ENCODE assay signal across 9 mouse cellular contexts in the genomic region with DNA sequence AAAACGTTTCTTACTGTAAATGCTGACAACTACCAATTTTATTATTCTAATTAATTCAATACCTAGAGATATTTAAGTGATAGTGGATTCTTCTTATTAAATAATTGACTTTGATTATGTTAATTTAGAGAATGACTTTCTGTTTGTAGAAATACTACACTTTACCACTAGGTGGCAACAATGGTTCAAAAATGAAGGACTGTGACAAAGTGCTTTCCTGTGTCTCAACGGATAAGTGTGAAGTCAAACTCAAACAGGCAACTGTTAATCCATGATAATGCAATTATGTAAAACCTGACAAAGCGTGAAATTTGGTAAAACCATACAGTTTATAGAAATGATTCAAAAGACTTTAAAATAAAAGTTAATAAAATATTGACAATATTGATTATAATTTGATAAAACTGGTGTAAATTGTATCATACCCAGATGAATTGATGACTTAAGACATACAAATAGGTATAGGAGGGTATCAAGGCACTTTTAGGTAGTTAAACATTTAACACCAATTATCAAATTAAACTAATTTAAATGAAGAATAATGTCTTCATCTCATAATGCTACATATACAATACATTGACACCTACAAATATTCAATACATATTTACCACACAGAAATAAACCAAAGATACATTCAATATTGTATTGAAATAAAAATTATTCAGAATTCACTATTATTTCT.
DNase-seq lines count a peak whose midpoint lies in the region; ATAC-seq lines count a peak whose summit lies in the region.
"Had no signal": no experiment of that assay in that cellular context is flagged by ENCODE, and none has a peak within 500 bp of the region (broad histone marks: within the 10 kb centered on the region; RNA-seq: fewer than 3 reads in every experiment).

No protein-coding gene starts in this region.

- no peaks in the 10 kb centered on the region for H3K27me3 ChIP-seq in neural tube, embryonic 11.5 days (ENCODE audit: control insufficient read depth, insufficient read depth, low read length)
- H3K27me3 ChIP-seq: megakaryocyte, embryonic 14.5 days had no signal

- H3K27ac ChIP-seq in neural tube, embryonic 11.5 days (ENCODE audit: low read depth, low read length) = no peak overlapping the region

- H3K4me2 ChIP-seq in neural tube, embryonic 11.5 days (ENCODE audit: low read depth) = no peak overlapping the region

- H3K4me1 ChIP-seq in neural tube, embryonic 11.5 days (ENCODE audit: control insufficient read depth, insufficient read depth, low read length) = no peaks in the 10 kb centered on the region
- H3K4me1 ChIP-seq: megakaryocyte, embryonic 14.5 days had no signal

- DNase-seq in frontal cortex, postnatal 25 days (ENCODE audit: low spot score in 2 of 2) = no peak
- DNase-seq in neural tube, embryonic 11.5 days (ENCODE audit: low spot score) = no peak
- no peak for DNase-seq in neural tube, embryonic 10.5 days (ENCODE audit: extremely low spot score, low spot score)
- peak; percentile 12 for DNase-seq in lung, postnatal 10 days
- no peak for DNase-seq in yolk sac, embryonic 10.5 days (ENCODE audit: low spot score)
- no peak for DNase-seq in layer of hippocampus, postnatal 10 days (ENCODE audit: low spot score in 2 of 2)

- no peak overlapping the region for H3K9ac ChIP-seq in neural tube, embryonic 11.5 days (ENCODE audit: low read length)

- 6% methylated on average over 3 of the region's 3 CpGs for WGBS in neural tube, embryonic 11.5 days

- H3K9me3 ChIP-seq in neural tube, embryonic 11.5 days (ENCODE audit: control insufficient read depth, low read length) = no peaks in the 10 kb centered on the region
- H3K9me3 ChIP-seq: megakaryocyte, embryonic 14.5 days had no signal

- no peak overlapping the region for H3K4me3 ChIP-seq in neural tube, embryonic 11.5 days (ENCODE audit: low read depth, low read length)
- H3K4me3 ChIP-seq: megakaryocyte, embryonic 14.5 days had no signal

- peak; percentile 67; the same call in 1 of the 2 replicates for ATAC-seq in frontal cortex, adult (ENCODE audit: low TSS enrichment)
- ATAC-seq in neural tube, embryonic 11.5 days (ENCODE audit: insufficient read depth, low FRiP score, low TSS enrichment) = peak; percentile 87; the same call in 1 of the 2 replicates
- ATAC-seq in erythroid progenitor cell, adult 5-6 weeks (replicated peaks; ENCODE audit: low FRiP score, poor library complexity, severe bottlenecking) = no peak

- H3K36me3 ChIP-seq in neural tube, embryonic 11.5 days (ENCODE audit: control insufficient read depth, insufficient read depth, low read length) = no peaks in the 10 kb centered on the region
